Mouse (Mus musculus): ENCODE measurements around the gene Nfia. TPM values are rescaled to one million over a fixed set of nuclear protein-coding genes. Genes with fewer than 3 reads are reported as not detected.

The Nfia gene
- polyA plus RNA-seq, 1 experiment from 2014 or later, result 17.0 TPM

DNA sequence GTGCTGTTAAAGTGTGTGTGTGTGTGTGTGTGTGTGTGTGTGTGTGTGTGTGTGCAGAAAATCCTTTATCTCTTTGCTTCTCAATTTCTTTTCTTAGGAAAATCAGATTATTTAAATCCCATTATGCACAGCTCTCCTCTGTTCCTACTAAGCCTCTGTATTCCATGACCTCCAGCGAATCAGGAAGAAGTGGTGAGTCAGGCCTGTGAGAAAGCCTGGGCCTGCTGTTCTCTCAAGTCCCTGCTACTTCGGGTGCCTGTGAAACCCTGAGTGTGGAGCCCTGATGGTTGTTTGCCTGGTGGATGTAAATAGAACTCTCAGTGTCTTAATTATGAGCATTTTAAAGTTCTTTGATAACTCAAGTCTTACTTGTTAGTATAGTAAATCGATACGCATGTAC, 53.3 kb downstream of the Nfia start:
- no peak overlapping the region for H3K4me3 ChIP-seq
- no peak for DNase-seq (ENCODE audit: low spot score)
- no peaks in the 10 kb centered on the region for H3K36me3 ChIP-seq (replicated peaks)
- H3K4me1 ChIP-seq, result peaks cover 30% of the 10 kb centered on the region
- H3K27ac ChIP-seq (replicated peaks), result no peak overlapping the region
- no peaks in the 10 kb centered on the region for H3K27me3 ChIP-seq (replicated peaks; ENCODE audit: low read depth, poor library complexity, severe bottlenecking)
- H3K9me3 ChIP-seq, result no peaks in the 10 kb centered on the region
- WGBS, result 75% methylated on average over 4 of the region's 4 CpGs

DNA sequence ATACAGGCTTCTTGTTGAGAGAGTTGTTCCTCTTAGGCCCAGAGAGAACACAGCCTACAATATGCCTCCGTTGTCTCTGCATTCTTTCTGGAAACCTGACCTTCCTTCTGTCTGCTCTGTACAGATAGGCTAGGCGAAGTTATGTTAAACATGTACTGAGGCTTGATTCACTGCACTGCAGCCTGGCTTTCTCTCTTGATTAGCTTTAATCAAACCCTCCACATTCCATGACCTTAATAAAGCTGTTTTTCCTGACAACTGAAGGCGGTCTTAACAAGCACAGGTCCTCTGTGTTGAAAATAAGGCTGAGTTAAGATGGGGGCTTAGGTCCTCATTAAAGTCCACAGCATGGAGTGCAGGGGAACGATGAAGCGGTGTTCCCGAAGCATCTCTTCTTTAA, 54.6 kb downstream of the Nfia start:
- 63% methylated on average over 6 of the region's 6 CpGs for WGBS
- Histone ChIP-seq H3K27me3 (replicated peaks; ENCODE audit: low read depth, poor library complexity, severe bottlenecking) (no peaks in the 10 kb centered on the region), H3K27ac (replicated peaks) (no peak overlapping the region; the same call in 1 of the 2 replicates)

DNA sequence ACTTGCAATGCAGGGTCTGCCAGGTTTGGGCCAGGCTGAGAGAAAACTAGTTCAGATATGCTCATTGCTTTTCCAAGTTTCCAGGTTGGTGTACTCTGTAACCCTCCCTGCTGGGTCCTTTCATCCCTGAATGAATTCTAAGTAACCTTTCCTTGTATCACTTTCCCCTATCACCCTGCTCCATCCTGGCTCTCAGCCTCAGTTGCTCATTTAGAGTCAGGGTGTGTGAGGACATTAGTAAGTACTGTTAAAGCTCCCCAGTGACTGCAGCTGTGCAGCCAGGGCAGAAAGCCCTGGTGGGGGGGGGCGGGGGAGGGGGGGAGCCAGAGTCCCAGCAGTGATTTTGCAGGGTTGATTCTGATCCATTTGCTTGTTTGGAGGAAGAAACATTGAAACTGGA, 56.0 kb downstream of the Nfia start:
- DNase-seq (ENCODE audit: low spot score), result no peak
- H3K27ac ChIP-seq (replicated peaks), result no peak overlapping the region
- WGBS, result 50% methylated on average over 1 of the region's 1 CpGs
- no peaks in the 10 kb centered on the region for H3K36me3 ChIP-seq (replicated peaks)
- H3K4me1 ChIP-seq, result peaks cover 30% of the 10 kb centered on the region
- H3K4me3 ChIP-seq, result no peak overlapping the region
- no peaks in the 10 kb centered on the region for H3K27me3 ChIP-seq (replicated peaks; ENCODE audit: low read depth, poor library complexity, severe bottlenecking)
- no peaks in the 10 kb centered on the region for H3K9me3 ChIP-seq

More for the DNA sequence above, 54.6 kb downstream of the Nfia start:
- Histone ChIP-seq H3K9me3 (no peaks in the 10 kb centered on the region), H3K36me3 (replicated peaks) (no peaks in the 10 kb centered on the region), H3K4me1 (peaks cover 30% of the 10 kb centered on the region), H3K4me3 (no peak overlapping the region)
- DNase-seq (ENCODE audit: low spot score), result no peak

DNA sequence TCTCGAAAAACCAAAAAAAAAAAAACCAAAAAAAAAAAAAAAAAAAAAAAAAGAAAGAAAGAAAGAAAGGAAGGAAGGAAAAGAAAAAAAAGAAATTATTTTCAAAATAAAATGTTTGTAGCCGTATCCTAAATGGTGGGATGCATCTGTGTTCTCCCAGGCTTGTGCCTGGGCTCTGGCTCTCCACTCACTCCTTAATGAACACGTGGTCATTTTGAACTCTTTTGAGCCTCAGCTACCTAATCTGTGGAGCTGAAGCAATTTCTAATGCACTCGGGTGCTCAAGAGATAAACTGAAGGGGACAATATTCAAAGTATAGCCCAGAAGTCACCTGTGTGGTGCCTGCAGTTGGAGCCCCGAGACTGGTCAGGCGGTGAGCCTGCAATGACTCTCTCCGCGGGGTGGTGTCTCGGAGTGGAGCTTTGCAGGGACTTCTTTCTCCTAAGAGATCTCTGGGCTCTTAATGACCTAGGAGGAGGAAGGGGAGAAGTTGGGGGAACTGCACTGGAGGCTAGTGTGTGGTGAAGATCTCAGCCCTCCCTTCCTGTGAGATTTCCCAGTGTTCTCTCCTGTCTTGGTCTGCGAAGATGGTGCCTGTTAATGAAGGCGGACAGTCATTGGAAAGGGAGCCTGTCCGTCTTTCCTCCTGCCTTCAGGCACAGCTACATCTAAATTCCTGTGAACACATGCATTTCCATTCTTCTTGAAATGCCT, 57.0 kb downstream of the Nfia start:
- 84% methylated on average over 12 of the region's 12 CpGs for WGBS
- H3K27me3 ChIP-seq (replicated peaks; ENCODE audit: low read depth, poor library complexity, severe bottlenecking), result no peaks in the 10 kb centered on the region

DNA sequence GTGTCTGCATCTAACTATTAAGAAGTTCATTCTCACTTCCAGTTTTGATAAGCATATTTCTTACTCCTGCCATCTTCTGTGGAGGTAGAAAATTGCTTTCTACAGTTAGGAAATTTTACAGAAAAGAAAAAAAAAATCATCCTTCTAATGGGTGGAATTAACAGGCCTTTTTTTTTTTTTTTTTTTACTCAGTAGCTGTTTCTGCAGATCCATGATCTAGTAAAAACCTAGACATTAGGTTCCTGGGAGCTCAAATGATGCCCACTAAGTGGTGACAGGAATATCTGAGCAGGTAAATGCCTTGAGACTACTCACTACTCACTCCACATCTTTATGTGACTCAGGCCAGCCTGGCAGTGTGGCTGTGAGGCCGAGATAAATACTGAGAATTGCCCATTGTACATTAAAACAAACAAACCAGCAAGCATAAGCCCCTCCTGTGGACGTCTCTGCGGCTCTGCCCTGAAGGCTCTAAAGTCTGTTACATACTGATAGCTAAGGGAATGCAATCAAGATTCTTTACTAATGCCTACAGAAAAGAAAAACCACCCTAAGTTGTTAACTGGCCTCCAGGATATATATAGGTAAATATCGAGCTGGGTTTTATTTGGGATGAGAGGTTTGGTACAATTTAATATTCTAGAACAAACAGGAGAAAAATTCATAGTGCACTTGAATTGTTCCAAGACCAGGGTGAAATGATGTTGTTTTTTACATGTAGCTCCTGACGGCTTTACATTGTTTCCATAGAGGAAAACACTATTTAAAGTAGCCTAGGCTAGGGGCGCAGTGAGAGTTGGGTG, 57.7 kb downstream of the Nfia start:
- peaks cover 22% of the 10 kb centered on the region for H3K4me1 ChIP-seq
- no peaks in the 10 kb centered on the region for H3K36me3 ChIP-seq (replicated peaks)
- DNase-seq (ENCODE audit: low spot score), result no peak
- H3K27me3 ChIP-seq (replicated peaks; ENCODE audit: low read depth, poor library complexity, severe bottlenecking), result no peaks in the 10 kb centered on the region
- 62% methylated on average over 6 of the region's 6 CpGs for WGBS
- no peaks in the 10 kb centered on the region for H3K9me3 ChIP-seq
- no peak overlapping the region for H3K4me3 ChIP-seq
- no peak overlapping the region for H3K27ac ChIP-seq (replicated peaks)

More for the DNA sequence above, 57.0 kb downstream of the Nfia start:
- no peaks in the 10 kb centered on the region for H3K36me3 ChIP-seq (replicated peaks)
- no peaks in the 10 kb centered on the region for H3K9me3 ChIP-seq
- no peak for DNase-seq (ENCODE audit: low spot score)
- H3K4me1 ChIP-seq, result peaks cover 27% of the 10 kb centered on the region
- H3K4me3 ChIP-seq, result no peak overlapping the region
- H3K27ac ChIP-seq (replicated peaks), result no peak overlapping the region

DNA sequence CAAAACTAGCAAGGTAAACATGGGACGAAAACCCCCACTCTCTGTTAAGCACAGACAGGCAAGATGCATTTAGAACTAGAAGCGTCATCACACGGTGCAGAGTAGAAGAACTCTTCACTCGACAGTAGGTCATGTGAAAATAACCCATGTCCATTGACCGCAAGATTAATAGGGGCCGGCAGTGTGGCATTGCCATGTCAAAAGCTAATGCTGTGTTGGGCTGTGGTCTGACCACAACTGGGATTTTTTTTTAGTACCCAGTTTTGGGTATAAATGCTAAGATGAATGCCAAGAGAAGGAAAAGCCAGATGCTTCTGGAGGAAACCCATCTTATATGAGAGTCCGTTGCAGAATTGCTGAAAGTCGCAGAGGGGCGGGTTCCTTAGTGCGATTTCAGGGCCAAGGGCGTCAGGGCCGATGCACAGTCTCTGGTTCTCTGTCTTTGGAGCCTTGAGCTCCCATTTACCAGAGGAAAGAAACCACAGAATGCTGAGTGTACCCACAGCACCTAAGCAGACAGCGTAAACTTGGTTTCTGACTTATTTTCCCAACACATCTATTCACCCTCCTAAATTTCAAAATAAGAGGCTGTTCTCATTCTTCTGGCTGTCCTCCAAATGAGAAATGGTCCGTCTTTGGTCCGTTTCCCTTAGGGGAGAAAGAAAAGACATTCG, 58.5 kb downstream of the Nfia start:
- Histone ChIP-seq H3K36me3 (replicated peaks) (no peaks in the 10 kb centered on the region), H3K4me1 (peaks cover 14% of the 10 kb centered on the region), H3K4me3 (no peak overlapping the region), H3K27me3 (replicated peaks; ENCODE audit: low read depth, poor library complexity, severe bottlenecking) (no peaks in the 10 kb centered on the region), H3K9me3 (no peaks in the 10 kb centered on the region), H3K27ac (replicated peaks) (no peak overlapping the region)
- no peak for DNase-seq (ENCODE audit: low spot score)
- 93% methylated on average over 16 of the region's 16 CpGs for WGBS

DNA sequence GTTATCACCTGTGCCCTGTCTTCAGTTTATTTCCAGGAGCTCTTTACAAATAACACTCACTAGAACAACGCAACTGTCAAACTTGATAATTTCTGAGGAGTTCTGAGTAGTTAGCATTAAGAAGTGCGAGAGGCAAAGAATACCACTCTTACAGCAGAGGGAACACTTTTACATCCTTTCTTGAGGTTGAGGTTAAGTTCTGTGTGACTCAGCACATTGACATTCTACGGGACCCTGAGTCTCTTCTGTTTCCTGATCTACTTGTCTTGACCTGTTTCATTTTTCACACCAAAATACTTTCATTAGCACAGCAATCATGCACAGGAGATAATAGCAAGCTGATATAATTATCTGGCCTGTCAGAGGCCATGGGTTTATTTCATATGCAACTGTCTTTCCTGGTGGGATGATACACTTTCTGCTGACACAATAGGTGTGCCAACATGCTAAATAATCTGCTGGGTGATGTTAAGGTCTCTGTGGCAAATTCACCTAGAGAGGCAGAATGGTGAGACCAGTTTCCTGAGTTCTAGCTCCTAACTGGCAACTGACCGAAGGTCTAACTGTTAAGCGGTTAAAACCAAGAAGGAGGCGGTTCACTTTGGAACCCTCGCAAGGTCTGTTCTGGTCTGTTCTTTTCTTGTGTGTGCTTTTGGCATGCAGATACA, 59.2 kb downstream of the Nfia start:
- no peak overlapping the region for H3K27ac ChIP-seq (replicated peaks)
- H3K4me3 ChIP-seq, result no peak overlapping the region
- peaks cover 11% of the 10 kb centered on the region for H3K4me1 ChIP-seq
- no peak for DNase-seq (ENCODE audit: low spot score)
- no peaks in the 10 kb centered on the region for H3K36me3 ChIP-seq (replicated peaks)
- H3K27me3 ChIP-seq (replicated peaks; ENCODE audit: low read depth, poor library complexity, severe bottlenecking), result no peaks in the 10 kb centered on the region
- 94% methylated on average over 7 of the region's 7 CpGs for WGBS
- no peaks in the 10 kb centered on the region for H3K9me3 ChIP-seq

DNA sequence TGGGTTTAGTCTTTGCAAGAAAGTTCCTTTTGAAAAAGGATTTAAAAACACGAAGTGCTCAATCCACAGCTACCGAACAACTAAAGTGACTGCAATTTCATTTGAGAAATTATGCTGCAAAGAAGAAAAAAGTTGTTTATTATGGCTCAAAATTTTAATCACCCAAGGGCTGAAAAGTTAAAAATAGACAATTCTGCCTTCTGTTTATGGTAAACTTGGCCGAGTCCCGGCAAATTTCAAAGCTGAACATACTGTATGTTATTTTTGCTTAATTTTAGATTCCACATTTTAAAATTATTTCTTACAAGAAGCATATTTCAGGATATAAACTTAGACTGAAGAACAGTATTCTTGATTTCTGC, 59.7 kb downstream of the Nfia start:
- H3K27ac ChIP-seq (replicated peaks), result no peak overlapping the region
- DNase-seq (ENCODE audit: low spot score), result no peak

DNA sequence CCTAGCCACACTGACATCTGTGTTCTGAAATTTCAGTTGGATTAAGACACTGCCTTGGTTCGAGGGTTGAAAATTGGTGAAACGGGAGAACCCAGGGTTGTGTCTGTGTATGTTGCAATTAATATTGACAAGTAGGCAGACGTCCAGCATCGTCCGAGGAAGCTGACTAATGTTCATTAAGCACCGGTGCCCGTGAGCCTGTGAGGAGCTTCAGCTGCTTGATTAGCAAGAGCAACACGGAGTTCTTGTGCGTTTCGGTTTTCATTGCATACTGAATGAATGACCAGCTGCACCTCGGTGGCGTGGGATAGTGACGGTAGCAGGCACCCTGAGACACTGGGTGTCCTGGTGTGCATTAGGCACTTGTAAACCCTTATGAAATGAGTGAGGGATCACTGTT, 64.3 kb downstream of the Nfia start:
- DNase-seq (ENCODE audit: low spot score), result no peak
- H3K4me1 ChIP-seq, result peaks cover 38% of the 10 kb centered on the region
- H3K4me3 ChIP-seq, result no peak overlapping the region
- H3K27ac ChIP-seq (replicated peaks), result no peak overlapping the region
- 0 out of 2 replicates have a peak, but pooled peaks cover 8% of the 10 kb centered on the region for H3K27me3 ChIP-seq (replicated peaks; ENCODE audit: low read depth, poor library complexity, severe bottlenecking)
- H3K9me3 ChIP-seq, result no peaks in the 10 kb centered on the region
- WGBS, result 66% methylated on average over 13 of the region's 13 CpGs
- no peaks in the 10 kb centered on the region for H3K36me3 ChIP-seq (replicated peaks)

More for the DNA sequence above, 59.7 kb downstream of the Nfia start:
- Histone ChIP-seq H3K9me3 (no peaks in the 10 kb centered on the region), H3K4me3 (no peak overlapping the region), H3K27me3 (replicated peaks; ENCODE audit: low read depth, poor library complexity, severe bottlenecking) (no peaks in the 10 kb centered on the region), H3K4me1 (peaks cover 11% of the 10 kb centered on the region), H3K36me3 (replicated peaks) (no peaks in the 10 kb centered on the region)
- WGBS, result 95% methylated on average over 4 of the region's 4 CpGs

DNA sequence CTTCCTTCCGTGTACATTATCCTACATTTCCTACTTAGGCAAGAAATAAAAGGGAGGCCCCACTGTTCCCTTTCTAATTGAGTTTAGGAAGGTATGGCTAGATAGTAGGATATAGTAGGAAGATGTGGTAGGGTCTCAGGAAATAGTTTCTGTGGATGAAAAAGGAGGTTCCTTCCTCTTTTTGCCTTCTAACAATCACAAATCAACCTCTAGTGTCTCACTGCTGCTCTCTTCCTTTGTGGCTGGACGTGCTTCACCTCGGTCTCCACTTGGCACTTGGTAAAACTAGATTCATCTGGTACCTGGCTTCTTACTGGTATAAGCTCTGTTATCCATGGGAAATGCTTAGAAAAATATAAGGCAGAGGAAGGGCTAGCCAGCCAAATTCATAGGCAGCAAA, 65.2 kb downstream of the Nfia start:
- no peak overlapping the region for H3K27ac ChIP-seq (replicated peaks)
- 0 out of 2 replicates have a peak, but pooled peaks cover 8% of the 10 kb centered on the region for H3K27me3 ChIP-seq (replicated peaks; ENCODE audit: low read depth, poor library complexity, severe bottlenecking)
- H3K4me3 ChIP-seq, result no peak overlapping the region
- peaks cover 41% of the 10 kb centered on the region for H3K4me1 ChIP-seq
- no peaks in the 10 kb centered on the region for H3K36me3 ChIP-seq (replicated peaks)
- no peaks in the 10 kb centered on the region for H3K9me3 ChIP-seq
- no peak for DNase-seq (ENCODE audit: low spot score)
- WGBS, result 88% methylated on average over 3 of the region's 3 CpGs

DNA sequence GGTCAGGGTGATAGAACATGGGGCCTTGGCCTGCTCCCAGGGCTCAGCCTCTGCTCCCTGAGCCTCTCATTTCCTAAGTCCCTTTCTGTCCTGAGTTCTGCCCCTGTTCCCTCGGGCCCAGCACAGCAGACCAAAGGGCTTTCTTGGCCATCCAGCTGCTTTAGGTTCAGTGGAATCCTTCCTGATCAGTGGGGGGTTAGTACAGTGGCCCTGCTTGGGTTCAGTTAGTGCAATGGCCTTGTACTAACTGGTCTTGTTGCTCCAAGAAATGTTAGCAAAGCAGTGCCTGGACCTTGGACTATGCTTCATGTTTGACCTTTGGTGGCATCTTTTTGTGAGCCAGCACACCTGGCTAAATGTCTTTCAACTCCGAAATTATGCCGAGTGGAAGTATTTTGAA, 66.1 kb downstream of the Nfia start:
- Histone ChIP-seq H3K9me3 (no peaks in the 10 kb centered on the region), H3K36me3 (replicated peaks) (no peaks in the 10 kb centered on the region), H3K4me1 (peaks cover 43% of the 10 kb centered on the region), H3K27ac (replicated peaks) (peak overlapping the region; percentile 35), H3K4me3 (no peak overlapping the region), H3K27me3 (replicated peaks; ENCODE audit: low read depth, poor library complexity, severe bottlenecking) (0 out of 2 replicates have a peak, but pooled peaks cover 8% of the 10 kb centered on the region)
- WGBS, result 70% methylated on average over 3 of the region's 3 CpGs
- no peak for DNase-seq (ENCODE audit: low spot score)

DNA sequence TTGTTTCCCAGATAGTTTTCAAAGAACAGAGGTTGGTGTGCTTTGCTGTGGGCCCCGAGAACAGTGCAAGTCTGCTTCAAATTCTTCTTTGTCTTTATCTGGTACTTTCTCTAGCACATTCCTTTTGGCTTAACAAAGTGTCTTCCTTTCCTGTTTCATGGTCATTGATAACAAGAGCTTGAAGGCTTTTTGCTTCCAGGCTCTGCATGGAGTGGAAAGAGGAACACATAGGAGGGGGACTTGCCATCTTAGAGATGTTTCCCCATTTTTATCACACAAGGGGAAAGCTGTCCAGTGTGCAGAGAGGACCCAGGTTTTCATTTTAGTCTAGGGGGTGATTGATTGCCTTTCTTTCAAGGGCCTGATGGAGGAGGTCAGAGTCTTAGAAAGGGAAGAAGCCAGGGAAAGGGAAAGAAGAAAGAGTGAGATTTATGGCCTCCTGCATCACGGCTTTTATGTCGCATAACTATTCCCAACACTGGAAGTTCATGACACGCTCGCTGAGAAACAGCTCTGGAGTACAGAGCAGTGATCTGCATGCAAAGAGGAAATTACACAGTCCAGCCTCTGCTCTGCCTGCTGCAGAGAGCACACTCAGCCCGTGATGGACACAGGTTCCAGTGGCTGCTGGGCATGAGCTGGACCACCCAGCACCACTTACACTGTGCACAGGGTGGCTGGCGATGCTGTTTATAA, 67.0 kb downstream of the Nfia start:
- DNase-seq (ENCODE audit: low spot score), result no peak
- 0 out of 2 replicates have a peak, but pooled peaks cover 8% of the 10 kb centered on the region for H3K27me3 ChIP-seq (replicated peaks; ENCODE audit: low read depth, poor library complexity, severe bottlenecking)
- peaks cover 52% of the 10 kb centered on the region for H3K4me1 ChIP-seq
- H3K27ac ChIP-seq (replicated peaks), result peak overlapping the region; percentile 63
- H3K36me3 ChIP-seq (replicated peaks), result no peaks in the 10 kb centered on the region
- H3K4me3 ChIP-seq, result no peak overlapping the region
- 67% methylated on average over 7 of the region's 7 CpGs for WGBS
- no peaks in the 10 kb centered on the region for H3K9me3 ChIP-seq

All from embryonic facial prominence, embryonic 10.5 days (tissue).